Mouse (Mus musculus) C2C12 (cell line): ENCODE measurements around the gene Nrbf2.

Experiments used
- CTCF ChIP-seq: IDR thresholded peaks from one replicate; pipeline ENCODE4 v1.5.1; 2011; ENCODE audit not compliant: control insufficient read depth, insufficient read depth, insufficient read length
- MAX ChIP-seq: IDR thresholded peaks from one replicate; pipeline ENCODE4 v1.6.1; 2011; ENCODE audit warnings: mild to moderate bottlenecking, control low read depth

DNA sequence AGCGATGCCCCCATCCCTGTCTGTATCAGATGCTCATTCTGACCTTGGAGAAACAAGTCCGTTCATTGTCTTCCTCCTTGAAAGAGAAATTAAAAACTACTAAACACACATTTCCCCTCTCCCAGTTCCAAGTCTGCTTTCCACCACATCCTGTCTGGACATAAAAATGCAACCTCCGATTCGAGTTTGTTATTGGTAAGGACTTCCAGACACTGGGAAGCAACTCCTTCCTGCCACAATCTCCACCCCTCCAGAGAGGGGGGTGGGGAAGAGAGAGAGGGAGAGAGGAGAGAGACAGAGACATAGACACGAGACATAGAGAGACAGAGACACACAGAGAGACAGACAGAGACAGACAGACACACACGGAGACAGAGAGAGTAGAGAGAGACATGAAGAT lies 27.4 kb upstream of the Nrbf2 start:
- TF ChIP-seq CTCF (no peak), MAX (no peak)
